8 mouse cellular contexts compared by ENCODE assay signal in genomic region chr10:85388071-85388750, GRCm38 (mm10). TPM values are rescaled to one million over a fixed set of nuclear protein-coding genes. Genes with fewer than 3 reads are reported as not detected.
DNase-seq lines count a peak whose midpoint lies in the region; ATAC-seq and TF ChIP-seq lines count a peak whose summit lies in the region.

No protein-coding gene starts in this region.

- no peak; the same call in 1 of the 2 replicates for ATAC-seq in hindbrain, postnatal 0 days
- no peak for ATAC-seq in liver, embryonic 15.5 days (ENCODE audit: insufficient read depth)
- ATAC-seq in megakaryocyte progenitor cell, adult 5-6 weeks (replicated peaks; ENCODE audit: poor library complexity) = no peak

- H3K9me3 ChIP-seq in forebrain, embryonic 10.5 days = no peaks in the 10 kb centered on the region
- no peaks in the 10 kb centered on the region for H3K9me3 ChIP-seq in hindbrain, postnatal 0 days (ENCODE audit: low read length)
- H3K9me3 ChIP-seq in liver, embryonic 15.5 days (replicated peaks) = no peaks in the 10 kb centered on the region

- DNase-seq in kidney, adult 18-20 months = peak; percentile 12
- no peak for DNase-seq in kidney, adult 11 months
- DNase-seq in adrenal gland, postnatal 14 days = peak; percentile 17
- peak; percentile 34 for DNase-seq in forebrain, embryonic 10.5 days (ENCODE audit: extremely low spot score, low spot score)
- DNase-seq in hindbrain, postnatal 0 days (ENCODE audit: low spot score) = peak; percentile 37
- peak; percentile 18 for DNase-seq in right cerebral cortex, postnatal 25 days

- WGBS in forebrain, embryonic 10.5 days = under 1% methylated on average over 50 of the region's 50 CpGs
- WGBS in hindbrain, postnatal 0 days = under 1% methylated on average over 49 of the region's 50 CpGs
- 1% methylated on average over 50 of the region's 50 CpGs for WGBS in liver, embryonic 15.5 days (ENCODE audit: insufficient replicate concordance)

- H3K36me3 ChIP-seq in forebrain, embryonic 10.5 days (replicated peaks) = no peaks in the 10 kb centered on the region
- H3K36me3 ChIP-seq in hindbrain, postnatal 0 days (ENCODE audit: insufficient read depth, low read length) = no peaks in the 10 kb centered on the region
- H3K36me3 ChIP-seq in liver, embryonic 15.5 days (replicated peaks) = no peaks in the 10 kb centered on the region

- no peak for TF ChIP-seq CTCF in hindbrain, postnatal 0 days (IDR thresholded peaks at IDR 0.05; ENCODE audit: low read depth)

- H3K4me3 ChIP-seq in forebrain, embryonic 10.5 days = peak overlapping the region; percentile 64
- peak overlapping the region; percentile 69 for H3K4me3 ChIP-seq in hindbrain, postnatal 0 days (ENCODE audit: low read length)
- peak overlapping the region; percentile 51 for H3K4me3 ChIP-seq in liver, embryonic 15.5 days (replicated peaks)

- peak overlapping the region; percentile 68 for H3K4me2 ChIP-seq in hindbrain, postnatal 0 days (ENCODE audit: low read depth, low read length)
- H3K4me2 ChIP-seq in liver, embryonic 15.5 days = peak overlapping the region; percentile 74

- H3K27ac ChIP-seq in forebrain, embryonic 10.5 days = peak overlapping the region; percentile 83
- H3K27ac ChIP-seq in hindbrain, postnatal 0 days = peak overlapping the region; percentile 76
- H3K27ac ChIP-seq in liver, embryonic 15.5 days (replicated peaks) = no peak overlapping the region

- peaks cover 51% of the 10 kb centered on the region for H3K27me3 ChIP-seq in forebrain, embryonic 10.5 days (ENCODE audit: poor library complexity, severe bottlenecking)
- no peaks in the 10 kb centered on the region for H3K27me3 ChIP-seq in hindbrain, postnatal 0 days (ENCODE audit: insufficient read depth, low read length)
- peaks cover 48% of the 10 kb centered on the region for H3K27me3 ChIP-seq in liver, embryonic 15.5 days

- H3K4me1 ChIP-seq in forebrain, embryonic 10.5 days = peaks cover 39% of the 10 kb centered on the region
- H3K4me1 ChIP-seq in hindbrain, postnatal 0 days (ENCODE audit: insufficient read depth, low read length) = peaks cover 5% of the 10 kb centered on the region; the same call in 1 of the 2 replicates
- peaks cover 15% of the 10 kb centered on the region for H3K4me1 ChIP-seq in liver, embryonic 15.5 days (replicated peaks)

- peak overlapping the region; percentile 67 for H3K9ac ChIP-seq in hindbrain, postnatal 0 days (replicated peaks; ENCODE audit: low read length)
- H3K9ac ChIP-seq in liver, embryonic 15.5 days = no peak overlapping the region

RNA-seq across cellular contexts. Expression of gene Btbd11, which starts 1.6 kb away (rescaled TPM):
- total RNA-seq in adrenal gland, postnatal 14 days (2021) = 3.9 and 5.9 TPM in 2 replicates
- 4.1 and 4.3 TPM in 2 replicates for polyA plus RNA-seq in forebrain, embryonic 10.5 days (2016; fragmentation: Nextera tagmentation; extraction: Ambion mirVana)
- 72.9 and 79.1 TPM in 2 replicates for total RNA-seq in hindbrain, postnatal 0 days (2014; rRNA removed)
- polyA plus RNA-seq in hindbrain, postnatal 0 days (2015; fragmentation: Nextera tagmentation; extraction: Ambion mirVana) = 21.2 and 23.0 TPM in 2 replicates
- 0.35 and 0.51 TPM in 2 replicates for polyA plus RNA-seq in liver, embryonic 15.5 days (2015; fragmentation: Nextera tagmentation; extraction: Ambion mirVana)
- total RNA-seq in megakaryocyte progenitor cell, adult 5-6 weeks (2015) = 2.7 and 2.8 TPM in 2 replicates
- total RNA-seq in megakaryocyte progenitor cell, adult 5-6 weeks (2017) = 1.6 and 2.2 TPM in 2 replicates

Comparison
In these comparisons a context has a peak if more than half of its experiments do, and no peak if none do; other contexts are left out.
1. RNA of gene Btbd11, which starts 1.6 kb away (total RNA-seq): 72.9 to 79.1 TPM in hindbrain, postnatal 0 days; 3.9 to 5.9 TPM in adrenal gland, postnatal 14 days and 1.6 to 2.8 TPM in megakaryocyte progenitor cell, adult 5-6 weeks; every median in the first group is over 10 times any median in the second.
2. Peak in every context shown above with its lines, with median percentiles within 50 percentile points of each other: H3K4me3 ChIP-seq.